In the genomic region with DNA sequence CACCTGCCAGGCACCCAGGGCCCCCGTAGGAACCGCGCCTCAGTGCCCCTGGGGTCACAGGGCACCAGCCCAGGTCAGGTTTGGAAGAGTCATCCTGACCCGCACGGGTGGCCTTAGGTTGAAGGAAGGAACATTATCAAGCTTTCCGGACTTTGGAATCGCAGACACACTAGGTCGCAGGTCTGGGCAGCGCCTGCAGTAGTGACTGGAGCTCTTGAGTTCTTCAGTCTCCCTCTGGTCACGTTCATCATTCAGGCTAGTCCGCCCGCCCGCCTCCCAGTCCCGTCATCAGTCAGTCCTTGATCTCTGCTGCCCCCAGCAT, we compare ENCODE assay signal across 8 mouse cellular contexts. TPM values are rescaled to one million over a fixed set of nuclear protein-coding genes. Genes with fewer than 3 reads are reported as not detected.
DNase-seq lines count a peak whose midpoint lies in the region; ATAC-seq and TF ChIP-seq lines count a peak whose summit lies in the region.

No protein-coding gene starts in this region.

- H3K79me2 ChIP-seq in heart, adult 2 months (replicated peaks; ENCODE audit: control insufficient read depth, insufficient read depth, low read length) = no peaks in the 10 kb centered on the region

- no peak for ATAC-seq in hindbrain, embryonic 13.5 days (ENCODE audit: low FRiP score)
- peak; percentile 15; the same call in 1 of the 2 replicates for ATAC-seq in liver, embryonic 15.5 days (ENCODE audit: insufficient read depth)

- no peak for TF ChIP-seq POLR2A in heart, adult 2 months (IDR thresholded peaks at IDR 0.05; ENCODE audit: insufficient read depth, low read depth, low read length)
- TF ChIP-seq POLR2A in bone marrow macrophage, adult 2 months (IDR thresholded peaks at IDR 0.05; ENCODE audit: borderline replicate concordance, low read depth, low read length) = no peak

- H3K4me3 ChIP-seq in heart, adult 2 months = peak overlapping the region; percentile 58
- H3K4me3 ChIP-seq in bone marrow macrophage, adult 2 months (ENCODE audit: insufficient read depth, low read length) = peak overlapping the region; percentile 16; the same call in 1 of the 2 replicates
- H3K4me3 ChIP-seq in hindbrain, embryonic 13.5 days = peak overlapping the region; percentile 27
- peak overlapping the region; percentile 40 for H3K4me3 ChIP-seq in liver, embryonic 15.5 days (replicated peaks)

- DNase-seq in heart, adult 2 months = peak in 1 of 2 experiments; percentile 46
- no peak for DNase-seq in heart, postnatal 25 days (ENCODE audit: low spot score)
- DNase-seq in right cerebral cortex, adult 18-20 months = no peak
- no peak for DNase-seq in gastrocnemius, postnatal 4 days (ENCODE audit: low spot score in 2 of 2)
- DNase-seq in thymus, postnatal 36 days = no peak

- 15% methylated on average over 14 of the region's 14 CpGs for WGBS in heart, adult 2 months
- WGBS in hindbrain, embryonic 13.5 days = 10% methylated on average over 14 of the region's 14 CpGs
- 8% methylated on average over 14 of the region's 14 CpGs for WGBS in liver, embryonic 15.5 days (ENCODE audit: insufficient replicate concordance)

- TF ChIP-seq CTCF in heart, adult 2 months (IDR thresholded peaks at IDR 0.05) = no peak
- no peak for TF ChIP-seq CTCF in bone marrow macrophage, adult 2 months (IDR thresholded peaks at IDR 0.05; ENCODE audit: low read depth, low read length)

- H3K27ac ChIP-seq in heart, adult 2 months = peak overlapping the region; percentile 80
- H3K27ac ChIP-seq in bone marrow macrophage, adult 2 months (ENCODE audit: insufficient read depth, low read depth, low read length) = no peak overlapping the region
- H3K27ac ChIP-seq in hindbrain, embryonic 13.5 days = no peak overlapping the region
- no peak overlapping the region for H3K27ac ChIP-seq in liver, embryonic 15.5 days (replicated peaks)

- no peaks in the 10 kb centered on the region for H3K36me3 ChIP-seq in heart, adult 2 months (ENCODE audit: control insufficient read depth, insufficient read depth, low read length)
- no peaks in the 10 kb centered on the region for H3K36me3 ChIP-seq in hindbrain, embryonic 13.5 days
- no peaks in the 10 kb centered on the region for H3K36me3 ChIP-seq in liver, embryonic 15.5 days (replicated peaks)

- peak overlapping the region; percentile 65 for H3K9ac ChIP-seq in heart, adult 2 months (ENCODE audit: low read depth, low read length)
- H3K9ac ChIP-seq in hindbrain, embryonic 13.5 days = peak overlapping the region; percentile 61
- no peak overlapping the region for H3K9ac ChIP-seq in liver, embryonic 15.5 days

- intact Hi-C loops in heart, adult 2 months (cut with DNase I) = no loop called here
- intact Hi-C loops in heart, postnatal 25 days (cut with DNase I) = no loop called here

- peaks cover 3% of the 10 kb centered on the region for H3K4me1 ChIP-seq in heart, adult 2 months (ENCODE audit: control insufficient read depth, insufficient read depth, low read length)
- H3K4me1 ChIP-seq in bone marrow macrophage, adult 2 months (ENCODE audit: control insufficient read depth, insufficient read depth, low read length) = peaks cover 7% of the 10 kb centered on the region; the same call in 1 of the 2 replicates
- H3K4me1 ChIP-seq in hindbrain, embryonic 13.5 days (replicated peaks) = peaks cover 22% of the 10 kb centered on the region
- H3K4me1 ChIP-seq in liver, embryonic 15.5 days (replicated peaks) = peaks cover 19% of the 10 kb centered on the region

- no peaks in the 10 kb centered on the region for H3K9me3 ChIP-seq in hindbrain, embryonic 13.5 days
- no peaks in the 10 kb centered on the region for H3K9me3 ChIP-seq in liver, embryonic 15.5 days (replicated peaks)

- H3K27me3 ChIP-seq in heart, adult 2 months (ENCODE audit: control insufficient read depth, insufficient read depth, low read length) = no peaks in the 10 kb centered on the region
- H3K27me3 ChIP-seq in hindbrain, embryonic 13.5 days = peaks cover 28% of the 10 kb centered on the region
- peaks cover 78% of the 10 kb centered on the region for H3K27me3 ChIP-seq in liver, embryonic 15.5 days

- H3K4me2 ChIP-seq in hindbrain, embryonic 13.5 days = peak overlapping the region; percentile 57
- peak overlapping the region; percentile 63 for H3K4me2 ChIP-seq in liver, embryonic 15.5 days

- no peak for TF ChIP-seq EP300 in heart, adult 2 months (IDR thresholded peaks at IDR 0.05; ENCODE audit: insufficient read depth, low read depth, low read length)

RNA-seq across cellular contexts. Expression of a gene that starts 0.6 kb away (rescaled TPM):
- total RNA-seq in heart, adult 2 months (2021) = 1 to 10 TPM; 4.9 to 7.5 TPM
- 8.7 and 13.1 TPM in 2 replicates for polyA plus RNA-seq in heart, adult 2 months (2012; rRNA removed)
- 10 to 100 TPM in 1 of 2 experiments, 1 to 10 TPM in 1; 9.6 to 13.4 TPM for total RNA-seq in heart, postnatal 25 days (2021)
- not detected in 2 replicates for polyA plus RNA-seq in bone marrow macrophage, adult 2 months (2012; ENCODE audit: insufficient read depth, insufficient read length, missing spikeins)
- polyA plus RNA-seq in hindbrain, embryonic 13.5 days (2015; fragmentation: Nextera tagmentation; extraction: Ambion mirVana) = 0.16 and 0.22 TPM in 2 replicates
- 0.78 and 1.7 TPM in 2 replicates for polyA plus RNA-seq in liver, embryonic 15.5 days (2015; fragmentation: Nextera tagmentation; extraction: Ambion mirVana)
- 1 to 10 TPM; 4.0 to 4.1 TPM for total RNA-seq in gastrocnemius, postnatal 4 days (2021)
